Comparison of ENCODE assay signal across 9 mouse cellular contexts in the genomic region with DNA sequence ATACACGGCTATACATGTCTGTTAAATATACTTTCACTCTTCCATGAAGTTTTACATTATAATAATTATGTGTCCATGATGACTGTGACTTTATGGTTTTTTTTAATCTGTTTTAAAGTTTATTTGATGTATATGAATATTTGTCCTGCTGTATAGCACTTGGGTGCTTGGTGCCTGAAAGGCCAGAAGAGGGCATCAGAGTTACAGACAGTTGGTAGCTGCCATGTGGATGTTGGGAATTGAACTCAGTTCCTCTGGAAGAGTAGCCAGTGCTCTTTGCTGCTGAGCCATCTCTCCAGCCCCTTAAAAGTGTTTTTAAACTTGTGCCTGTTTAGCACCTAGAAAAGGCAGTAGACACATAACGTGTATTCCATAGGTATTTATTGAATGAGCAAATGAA. TPM values are rescaled to one million over a fixed set of nuclear protein-coding genes. Genes with fewer than 3 reads are reported as not detected.
DNase-seq lines count a peak whose midpoint lies in the region; ATAC-seq and TF ChIP-seq lines count a peak whose summit lies in the region.
"Had no signal": no experiment of that assay in that cellular context is flagged by ENCODE, and none has a peak within 500 bp of the region (broad histone marks: within the 10 kb centered on the region; RNA-seq: fewer than 3 reads in every experiment).

No protein-coding gene starts in this region.

- TF ChIP-seq POLR2A in cortical plate, adult 2 months (IDR thresholded peaks at IDR 0.05; ENCODE audit: extremely low read depth, insufficient read depth, low read length), result no peak

- no peak overlapping the region for H3K27ac ChIP-seq in heart, postnatal 0 days (ENCODE audit: low read depth)
- H3K27ac ChIP-seq in cortical plate, adult 2 months (ENCODE audit: insufficient read depth, low read length), result no peak overlapping the region
- no peak overlapping the region for H3K27ac ChIP-seq in hindbrain, embryonic 12.5 days

- H3K9ac ChIP-seq in heart, postnatal 0 days (replicated peaks; ENCODE audit: low read depth, low read length), result no peak overlapping the region
- no peak overlapping the region for H3K9ac ChIP-seq in hindbrain, embryonic 12.5 days

- H3K4me2 ChIP-seq in heart, postnatal 0 days (ENCODE audit: low read depth, low read length), result no peak overlapping the region
- no peak overlapping the region for H3K4me2 ChIP-seq in hindbrain, embryonic 12.5 days (replicated peaks)

- no peaks in the 10 kb centered on the region for H3K27me3 ChIP-seq in heart, postnatal 0 days (ENCODE audit: control insufficient read depth, insufficient read depth, low read length)
- H3K27me3 ChIP-seq in hindbrain, embryonic 12.5 days, result no peaks in the 10 kb centered on the region

- no peak for ATAC-seq in heart, postnatal 0 days (ENCODE audit: insufficient read depth, low read depth)
- ATAC-seq in megakaryocyte progenitor cell, adult 5-6 weeks (replicated peaks; ENCODE audit: poor library complexity), result peak; percentile 74
- ATAC-seq in hindbrain, embryonic 12.5 days (ENCODE audit: low FRiP score), result no peak
- ATAC-seq: inflammation-experienced regulatory T-cells, adult 6 months had no signal

- peak; percentile 19 for DNase-seq in heart, postnatal 0 days (ENCODE audit: low spot score)
- DNase-seq in heart, adult 9 months (ENCODE audit: low spot score in 2 of 2), result no peak
- peak; percentile 11 for DNase-seq in ovary, postnatal 14 days (ENCODE audit: low spot score)
- no peak for DNase-seq in ovary, postnatal 10 days (ENCODE audit: low spot score)
- DNase-seq in thymus, postnatal 14 days, result no peak

- no peaks in the 10 kb centered on the region for H3K9me3 ChIP-seq in heart, postnatal 0 days (replicated peaks; ENCODE audit: control insufficient read depth, low read length)
- no peaks in the 10 kb centered on the region for H3K9me3 ChIP-seq in hindbrain, embryonic 12.5 days (replicated peaks)

- WGBS in heart, postnatal 0 days, result 76% methylated on average over 2 of the region's 2 CpGs
- 81% methylated on average over 2 of the region's 2 CpGs for WGBS in hindbrain, embryonic 12.5 days

- no peaks in the 10 kb centered on the region for H3K4me1 ChIP-seq in heart, postnatal 0 days (ENCODE audit: control insufficient read depth, insufficient read depth)
- no peaks in the 10 kb centered on the region for H3K4me1 ChIP-seq in cortical plate, adult 2 months (ENCODE audit: control insufficient read depth, insufficient read depth, low read length)
- no peaks in the 10 kb centered on the region for H3K4me1 ChIP-seq in hindbrain, embryonic 12.5 days

- H3K36me3 ChIP-seq in heart, postnatal 0 days (replicated peaks; ENCODE audit: control insufficient read depth, insufficient read depth, low read length), result no peaks in the 10 kb centered on the region
- no peaks in the 10 kb centered on the region for H3K36me3 ChIP-seq in hindbrain, embryonic 12.5 days

- no peak overlapping the region for H3K4me3 ChIP-seq in heart, postnatal 0 days (ENCODE audit: low read depth, low read length)
- H3K4me3 ChIP-seq in cortical plate, adult 2 months (ENCODE audit: insufficient read depth, low read length), result no peak overlapping the region
- no peak overlapping the region for H3K4me3 ChIP-seq in hindbrain, embryonic 12.5 days

- TF ChIP-seq CTCF in heart, postnatal 0 days (IDR thresholded peaks at IDR 0.05; ENCODE audit: low read depth), result peak; percentile 65
- TF ChIP-seq CTCF in cortical plate, adult 2 months (IDR thresholded peaks at IDR 0.05; ENCODE audit: extremely low read depth, insufficient read depth, low read length), result peak; percentile 58

- TF ChIP-seq EP300 in heart, postnatal 0 days (IDR thresholded peaks at IDR 0.05; ENCODE audit: low read depth), result no peak

RNA-seq across cellular contexts. Expression of a gene that starts 21.4 kb away (rescaled TPM):
- total RNA-seq in heart, postnatal 0 days (2014; rRNA removed; ENCODE audit: low replicate concordance), result 34.7 and 58.7 TPM in 2 replicates
- polyA plus RNA-seq in heart, postnatal 0 days (2015; fragmentation: Nextera tagmentation; extraction: Ambion mirVana), result 22.7 and 22.9 TPM in 2 replicates
- polyA plus RNA-seq in cortical plate, adult 2 months (2012; rRNA removed), result 20.6 and 21.9 TPM in 2 replicates
- 4.3 and 5.1 TPM in 2 replicates for total RNA-seq in megakaryocyte progenitor cell, adult 5-6 weeks (2015)
- total RNA-seq in megakaryocyte progenitor cell, adult 5-6 weeks (2017), result 6.8 TPM in 2 replicates
- polyA plus RNA-seq in hindbrain, embryonic 12.5 days (2016; fragmentation: Nextera tagmentation; extraction: Ambion mirVana), result 92.8 and 97.9 TPM in 2 replicates

Comparison
In these comparisons a context has a peak if more than half of its experiments do, and no peak if none do; other contexts are left out.
1. DNase-seq: peak in heart, postnatal 0 days (single experiment) and ovary, postnatal 14 days (single experiment); none in heart, adult 9 months (0 of 2), ovary, postnatal 10 days (single experiment) and thymus, postnatal 14 days (single experiment).